Mouse (Mus musculus): ENCODE measurements around the gene Msh3.
"Not testable (repeated sequence)": the region's sequence is repeated elsewhere in the genome, so short reads cannot be mapped to it uniquely, and the experiment has no call there.

Msh3 gene

DNA sequence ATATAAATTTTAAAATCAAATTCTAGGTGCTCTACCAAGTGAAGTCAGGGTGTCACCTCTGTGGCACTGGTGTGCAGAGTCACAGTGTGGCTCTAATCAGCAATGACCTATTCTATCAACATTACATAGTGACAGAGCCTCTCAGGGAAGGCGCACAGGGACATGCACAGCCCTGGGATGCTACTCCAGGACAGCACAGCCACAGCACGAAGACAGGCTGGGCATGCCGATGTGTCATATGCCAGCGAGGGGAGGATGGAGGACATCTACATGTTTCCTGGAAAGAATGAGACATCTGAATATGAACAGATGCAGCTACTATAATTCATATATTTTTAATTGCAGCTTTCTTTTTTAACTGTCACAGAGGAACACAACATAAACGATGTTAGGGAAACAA is 101.0 kb downstream of the Msh3 start:
- no peak for DNase-seq (ENCODE audit: low read depth, low spot score)

DNA sequence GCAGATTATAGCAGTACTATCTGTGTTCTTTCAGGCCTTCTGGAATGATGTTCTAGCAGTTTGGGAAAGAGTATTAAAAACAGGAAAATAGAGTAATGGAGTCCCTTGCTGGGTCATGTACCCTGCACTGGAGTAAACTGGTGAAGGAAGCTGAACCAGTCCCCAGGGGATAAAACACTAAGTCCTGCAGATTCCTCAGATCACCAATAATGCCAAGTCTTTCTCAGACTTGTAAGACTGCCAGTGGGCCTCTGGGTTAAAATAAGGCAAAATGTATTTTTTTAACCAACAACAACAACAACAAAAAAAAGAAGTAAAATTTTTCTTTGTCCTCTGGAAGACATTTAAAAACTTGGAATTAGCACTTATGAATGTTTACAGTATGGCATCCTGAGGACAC is 102.5 kb downstream of the Msh3 start:
- DNase-seq (ENCODE audit: low read depth, low spot score), result no peak

DNA sequence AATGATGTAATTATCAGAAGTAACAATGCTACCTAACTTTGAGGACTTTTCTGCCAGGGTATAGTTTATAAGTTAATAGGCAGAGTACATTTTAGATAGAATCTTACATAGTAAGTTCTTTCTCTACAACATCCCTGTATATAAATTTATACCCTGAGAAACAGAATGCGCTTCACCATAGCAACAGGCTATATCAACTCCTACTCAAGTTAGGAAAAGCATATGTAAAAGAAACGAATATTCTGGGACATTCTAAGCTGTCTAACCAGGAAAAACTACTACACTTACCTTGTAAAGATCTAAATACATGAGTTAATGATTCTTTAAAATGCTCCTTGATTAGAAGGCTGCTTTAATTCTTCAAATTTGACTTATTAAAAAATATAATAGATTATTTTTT is 107.2 kb downstream of the Msh3 start:
- DNase-seq (ENCODE audit: low read depth, low spot score), result no peak

DNA sequence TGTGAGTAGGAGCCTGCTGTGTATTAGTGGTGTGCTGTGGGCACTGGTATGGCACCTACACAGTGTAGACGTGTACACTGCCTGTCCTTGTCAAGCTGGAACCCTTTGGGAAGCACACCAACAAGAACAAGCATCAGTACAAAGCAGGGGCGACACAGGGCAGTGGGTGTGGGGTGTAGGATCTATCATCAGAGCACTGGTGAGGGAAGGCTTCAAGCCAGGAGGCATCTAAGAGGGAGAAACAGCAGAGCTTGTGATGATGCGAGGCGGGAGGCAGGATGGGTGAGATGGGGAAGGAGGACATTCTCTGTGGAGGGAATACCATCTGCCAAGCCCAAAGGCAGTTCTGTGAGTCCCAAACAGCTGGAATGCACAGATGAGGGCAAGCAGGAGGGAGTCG is 107.8 kb downstream of the Msh3 start:
- no peak for DNase-seq (ENCODE audit: low read depth, low spot score)

DNA sequence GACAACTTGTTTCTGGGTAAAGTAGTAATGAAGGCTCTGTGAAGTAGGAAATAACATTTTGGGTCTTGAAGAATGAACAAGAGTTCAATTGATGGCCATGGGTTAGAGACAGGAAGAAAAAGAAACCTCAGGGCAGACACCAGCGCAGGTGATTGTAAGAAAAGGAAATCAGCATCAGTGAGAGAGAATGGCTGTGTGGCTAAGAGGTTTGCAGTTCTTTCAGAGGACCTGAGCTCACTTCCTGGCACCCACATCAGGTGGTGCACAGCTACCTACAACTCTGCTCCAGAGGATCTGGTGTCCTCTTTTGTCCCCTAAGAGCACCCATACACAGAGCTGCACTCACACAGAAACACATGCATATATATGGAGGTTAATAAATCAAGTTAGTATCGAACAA is 110.1 kb downstream of the Msh3 start:
- DNase-seq (ENCODE audit: low read depth, low spot score), result peak; percentile 30

DNA sequence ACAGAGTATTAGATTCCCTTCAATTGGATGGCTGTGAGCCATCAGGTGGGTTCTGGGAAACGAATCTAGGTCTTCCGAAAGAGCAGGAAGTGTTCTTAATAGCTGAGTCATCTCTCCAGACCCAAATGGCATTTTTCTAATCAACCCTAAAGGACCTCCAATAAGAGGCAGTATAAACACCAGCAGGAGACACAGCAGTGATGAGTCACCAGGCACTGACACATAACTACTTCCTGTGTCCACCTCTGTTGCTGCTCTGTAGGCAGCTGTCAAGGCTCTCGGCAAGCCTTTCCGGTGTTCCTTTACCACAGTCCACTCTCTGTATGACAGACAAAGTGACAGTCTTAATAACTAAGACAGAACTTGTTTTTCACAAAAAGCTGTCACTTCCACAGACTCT is 113.4 kb downstream of the Msh3 start:
- peak; percentile 8 for DNase-seq (ENCODE audit: low read depth, low spot score)

DNA sequence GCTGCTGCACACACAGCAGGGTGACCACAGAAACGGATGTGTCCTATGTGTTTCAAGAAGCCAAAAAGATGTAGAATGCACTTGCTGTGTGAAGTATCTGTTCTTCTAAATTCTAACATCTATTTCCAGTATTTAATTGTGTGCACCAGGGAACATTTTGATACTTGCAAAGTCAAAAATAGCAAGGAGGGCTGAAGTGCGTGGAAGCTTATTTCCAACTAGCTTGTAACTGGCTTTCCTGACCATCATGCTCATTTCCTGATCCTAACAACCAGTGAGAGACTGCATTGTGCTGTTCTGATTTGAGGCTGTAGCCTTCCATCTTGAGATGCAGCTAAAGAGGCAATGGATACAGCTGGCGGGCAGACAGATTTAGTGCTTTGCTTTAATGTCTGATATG is 116.9 kb downstream of the Msh3 start:
- DNase-seq (ENCODE audit: low read depth, low spot score), result no peak

DNA sequence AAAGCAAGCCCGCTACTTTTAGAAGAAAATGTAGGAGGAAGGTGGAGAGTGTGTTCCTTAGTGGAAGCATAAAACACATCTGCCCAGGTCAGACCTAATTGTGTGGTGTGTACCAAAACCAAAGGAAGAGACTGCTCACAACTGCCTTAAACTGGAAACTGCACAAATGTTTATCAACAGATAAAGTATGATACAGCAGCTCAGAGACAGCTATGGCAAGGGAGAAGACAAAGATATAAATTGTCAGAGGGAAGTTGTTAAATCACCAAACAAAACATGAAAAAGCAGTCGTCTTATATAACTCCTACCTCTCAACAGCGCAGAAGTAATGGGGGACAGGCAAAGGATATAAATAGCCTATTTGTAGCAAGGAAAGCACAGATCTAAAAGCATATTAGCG is 117.8 kb downstream of the Msh3 start:
- no peak for DNase-seq (ENCODE audit: low read depth, low spot score)

DNA sequence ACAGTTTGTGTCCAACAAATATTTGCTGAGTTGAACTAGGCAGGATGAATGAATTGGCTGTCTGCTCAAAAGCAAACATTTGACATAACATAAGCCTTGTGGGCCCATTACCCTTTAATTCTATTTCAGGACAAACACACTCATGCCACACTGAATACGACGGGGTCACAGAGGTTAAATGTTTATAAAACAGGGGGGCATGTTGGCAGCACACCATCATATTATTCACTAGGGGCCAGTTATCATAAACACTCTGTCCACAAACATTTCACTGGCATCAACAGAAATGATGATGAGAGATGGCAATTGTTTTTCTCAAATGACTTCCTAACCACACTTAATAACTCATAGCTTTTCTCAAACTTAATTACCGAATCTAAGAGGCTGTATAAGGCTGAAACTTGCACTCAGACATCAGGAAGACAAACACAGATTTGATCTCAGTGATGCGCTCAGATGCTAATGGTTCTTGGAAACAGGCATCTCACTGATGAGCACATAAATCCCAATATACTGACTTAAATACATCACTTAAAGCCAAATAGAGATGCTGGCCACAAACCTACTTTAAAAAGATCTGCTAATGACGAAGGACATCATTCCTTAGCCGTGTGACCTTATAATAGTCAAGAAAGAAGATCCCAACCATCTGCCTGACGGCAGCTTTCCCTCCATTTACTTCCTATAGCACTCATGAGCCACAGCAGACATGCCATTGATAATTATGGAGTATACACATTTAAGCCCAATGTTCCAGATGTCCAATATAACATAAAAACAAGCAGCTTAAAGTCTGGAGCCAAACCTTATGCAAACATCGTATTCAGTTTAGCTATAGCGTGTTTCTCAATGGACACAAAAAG is 122.5 kb downstream of the Msh3 start:
- DNase-seq (ENCODE audit: low read depth, low spot score), result no peak

DNA sequence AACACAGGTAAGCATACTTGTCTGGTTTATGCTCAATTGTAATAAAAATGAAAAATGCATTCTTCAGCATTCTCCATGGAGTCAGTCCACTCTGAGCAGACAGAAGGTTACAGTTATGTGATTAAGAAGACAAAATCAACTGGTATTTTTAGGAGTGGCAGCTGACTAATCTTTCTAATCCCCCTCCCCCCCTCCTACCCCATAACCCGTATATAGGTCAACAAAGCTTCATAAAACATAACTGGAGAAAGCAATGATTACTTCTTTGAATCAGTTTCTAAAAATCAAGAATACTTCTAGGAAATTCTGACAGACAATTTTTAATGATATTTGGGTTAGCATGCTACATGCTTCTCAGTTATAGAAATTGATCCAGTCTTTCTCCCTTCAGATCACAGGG is 126.8 kb downstream of the Msh3 start:
- DNase-seq (ENCODE audit: low read depth, low spot score), result no peak

DNA sequence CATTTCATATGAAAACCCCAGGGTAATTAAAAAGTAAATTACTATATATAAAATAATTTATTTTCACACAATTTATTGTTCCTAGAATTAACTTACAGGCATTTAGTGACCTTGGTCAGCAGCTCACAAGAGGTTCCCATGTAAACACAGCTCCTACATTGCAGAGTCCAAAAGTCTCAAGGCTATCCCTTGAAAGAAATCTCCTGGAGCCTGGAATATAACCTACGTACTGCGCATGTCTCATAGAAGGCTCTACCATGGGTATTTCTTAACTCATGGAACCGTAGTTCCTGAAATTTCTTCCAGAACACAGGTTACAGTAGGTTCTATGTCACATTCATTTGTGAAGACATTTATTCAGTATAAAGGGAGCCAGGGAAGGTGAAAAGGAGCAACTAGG is 131.2 kb downstream of the Msh3 start:
- DNase-seq (ENCODE audit: low read depth, low spot score), result no peak

DNA sequence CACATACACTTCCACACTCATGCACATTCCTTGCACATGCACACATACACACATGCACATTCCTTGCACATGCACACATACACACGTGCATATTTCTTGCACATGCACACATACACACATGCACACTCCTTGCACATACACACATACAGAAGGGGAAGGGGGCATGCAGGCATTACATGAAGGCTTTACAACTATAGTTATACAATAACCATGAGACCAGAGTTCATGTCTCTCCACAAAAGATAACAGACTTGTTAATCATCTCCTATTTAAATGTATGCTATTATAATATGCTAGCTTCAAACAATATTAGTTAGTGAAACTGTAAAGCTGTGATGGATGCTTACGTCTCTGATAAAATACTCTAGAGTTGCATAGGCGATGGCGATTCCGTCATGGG is 132.0 kb downstream of the Msh3 start:
- DNase-seq (ENCODE audit: low read depth, low spot score), result no peak

DNA sequence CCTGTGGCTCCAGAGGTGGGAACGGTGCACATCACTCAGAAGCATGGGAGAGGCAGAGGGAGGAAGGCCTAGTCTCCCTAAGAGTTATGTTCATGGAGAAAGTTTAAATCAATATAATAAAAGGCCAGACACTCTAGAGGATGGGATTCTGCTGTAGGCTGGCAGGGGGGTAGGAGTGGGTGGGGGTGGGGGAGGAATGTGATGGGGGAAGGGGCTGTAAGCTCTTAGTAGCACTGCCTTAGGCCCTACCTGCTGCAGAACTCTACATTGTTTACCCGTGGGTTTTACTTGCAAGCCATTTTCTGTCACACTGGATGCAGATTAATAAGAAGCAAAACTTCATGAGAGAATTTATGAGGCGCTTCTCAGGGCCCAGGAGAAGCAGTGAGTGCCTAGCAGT is 135.0 kb downstream of the Msh3 start:
- no peak for DNase-seq (ENCODE audit: low read depth, low spot score)

DNA sequence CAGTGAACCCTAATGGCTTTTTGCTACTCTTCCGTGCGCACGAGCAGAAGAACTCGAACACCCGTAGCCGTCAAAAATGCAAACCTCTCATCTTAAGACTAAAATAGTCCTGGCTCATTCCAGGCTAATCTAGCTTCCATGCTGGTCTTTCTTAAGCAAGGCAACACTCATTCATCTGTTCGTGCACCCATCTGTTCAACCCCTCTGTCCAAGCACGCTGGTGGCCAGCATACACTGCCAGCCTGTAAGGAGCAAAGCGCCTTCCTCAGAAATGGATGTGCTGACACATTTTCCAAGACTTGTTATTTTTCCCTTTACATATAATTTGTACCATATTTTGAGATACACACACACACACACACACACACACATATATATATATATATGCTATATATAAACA is 137.6 kb downstream of the Msh3 start:
- no peak for DNase-seq (ENCODE audit: low read depth, low spot score)

DNA sequence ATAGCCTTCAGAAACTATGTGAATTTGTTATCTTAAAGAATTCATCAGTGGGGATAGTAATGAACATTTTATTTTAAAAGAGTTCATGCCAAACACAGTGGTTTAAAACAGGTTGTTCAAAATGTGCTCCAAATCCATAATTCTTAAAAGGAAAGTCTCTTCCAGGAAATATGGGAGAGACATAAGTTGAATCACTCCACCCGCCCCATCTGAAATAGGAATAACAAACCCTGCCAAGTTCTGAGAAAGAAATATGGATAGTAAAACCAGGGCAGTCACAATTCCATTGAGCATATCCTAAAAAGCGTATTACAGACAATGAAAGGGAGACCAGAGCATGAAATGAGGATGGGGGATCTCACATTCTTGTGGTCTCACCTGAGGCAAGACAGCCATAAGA is 157.9 kb downstream of the Msh3 start:
- no peak for DNase-seq (ENCODE audit: low read depth, low spot score)

DNA sequence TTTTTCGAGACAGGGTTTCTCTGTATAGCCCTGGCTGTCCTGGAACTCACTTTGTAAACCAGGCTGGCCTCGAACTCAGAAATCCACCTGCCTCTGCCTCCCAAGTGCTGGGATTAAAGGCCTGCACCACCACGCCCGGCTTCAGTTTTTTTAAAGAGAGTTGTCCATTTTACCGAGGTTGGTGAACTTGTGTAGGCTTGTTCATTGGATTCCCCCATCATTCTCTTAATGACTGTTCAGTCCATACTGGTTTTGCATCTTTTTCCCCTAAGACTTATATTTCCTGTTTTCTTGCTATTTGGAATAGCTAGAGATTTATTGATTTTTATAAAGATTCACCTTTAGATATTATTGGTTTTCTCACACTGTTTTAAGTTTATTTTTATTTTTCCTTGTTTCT is 161.0 kb downstream of the Msh3 start:
- DNase-seq (ENCODE audit: low read depth, low spot score), result not testable (repeated sequence)

DNA sequence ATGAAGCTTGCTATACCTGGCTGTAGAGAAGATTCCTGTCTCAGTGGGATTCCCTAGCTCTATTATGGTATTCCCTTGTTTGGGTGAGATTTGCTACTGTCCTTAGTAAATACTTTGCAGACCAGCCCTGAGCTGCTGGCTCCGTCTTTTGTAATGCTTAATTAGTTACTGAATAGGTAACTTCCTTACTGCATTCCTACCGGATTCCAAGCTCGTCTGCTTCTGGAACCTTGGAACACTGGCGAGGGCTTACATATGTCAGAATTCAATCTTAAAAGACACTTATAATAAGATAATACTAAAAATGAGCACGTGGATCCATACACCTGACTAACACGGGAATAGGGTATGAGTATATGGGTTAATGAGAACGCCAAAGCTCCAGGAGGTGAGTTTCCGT is 182.1 kb downstream of the Msh3 start:
- not testable (repeated sequence) for DNase-seq (ENCODE audit: low read depth, low spot score)

All from CD4-positive, CD25-positive, alpha-beta regulatory T cell, adult 2 months (primary cell).